Mouse (Mus musculus) kidney, embryonic 16.5 days (tissue): ENCODE results near the gene Calml4. TPM values are rescaled to one million over a fixed set of nuclear protein-coding genes. Genes with fewer than 3 reads are reported as not detected.

Source experiments
- ATAC-seq: fragments of 200-750 bp; cut with Nextera tagmentation; 2 replicates; pipeline ENCODE4 v1.8.0; 2017; ENCODE audit warnings: moderate TSS enrichment; ENCODE audit not compliant: low FRiP score, low TSS enrichment
- H3K27ac ChIP-seq: fragments of 300-500 bp; sonication (generic); 2 replicates; pipeline ENCODE4 v1.5.1; 2014; ENCODE audit warnings: low read length
- H3K27me3 ChIP-seq: fragments of 300-500 bp; sonication (generic); 2 replicates; pipeline ENCODE4 v1.6.1; 2014; ENCODE audit warnings: low read length, control low read depth, mixed read lengths; ENCODE audit not compliant: insufficient read depth
- H3K36me3 ChIP-seq: fragments of 300-500 bp; sonication (generic); 2 replicates; pipeline ENCODE4 v1.6.1; 2014; ENCODE audit warnings: low read length, control low read depth, mixed read lengths; ENCODE audit not compliant: insufficient read depth
- H3K4me1 ChIP-seq: fragments of 300-500 bp; sonication (generic); 2 replicates; pipeline ENCODE4 v1.6.1; 2014; ENCODE audit warnings: low read length, control low read depth, mixed read lengths; ENCODE audit not compliant: insufficient read depth
- H3K4me2 ChIP-seq: fragments of 300-500 bp; sonication (generic); replicated peaks from 2 replicates; pipeline ENCODE4 v1.6.1; 2014; ENCODE audit warnings: low read depth, low read length
- H3K4me3 ChIP-seq: fragments of 300-500 bp; sonication (generic); 2 replicates; pipeline ENCODE4 v1.5.1; 2014; ENCODE audit warnings: mild to moderate bottlenecking, low read length
- H3K9ac ChIP-seq: fragments of 300-500 bp; sonication (generic); replicated peaks from 2 replicates; pipeline ENCODE4 v1.6.1; 2014; ENCODE audit warnings: low read length
- H3K9me3 ChIP-seq: fragments of 300-500 bp; sonication (generic); 2 replicates; pipeline ENCODE4 v1.6.1; 2016; ENCODE audit warnings: low read length, control low read depth
- WGBS: fragments of 180-500 bp; shearing (Covaris S2); extraction: QIAGEN DNeasy Blood & Tissue Kit; methylation state at CpG from one replicate; pipeline ENCODE4 v1.1.7; 2014; 5-methylcytosine and 5-hydroxymethylcytosine counted together
- polyA plus RNA-seq: library from polyadenylated mRNA; unstranded; fragments of >200 nt; fragmentation: Nextera tagmentation; extraction: Ambion mirVana; gene quantifications from 2 replicates; pipeline ENCODE4 v1.2.1, GENCODE M21; 2015

Calml4 gene
- polyA plus RNA-seq, 1 experiment from 2014 or later, result 154 TPM

- Histone ChIP-seq H3K9ac (no peak overlapping the region), H3K36me3 (no peaks in the 10 kb centered on the region), H3K4me3 (no peak overlapping the region), H3K27me3 (no peaks in the 10 kb centered on the region), H3K27ac (no peak overlapping the region), H3K4me1 (peaks cover 13% of the 10 kb centered on the region), H3K9me3 (no peaks in the 10 kb centered on the region), H3K4me2 (no peak overlapping the region)
- WGBS, result 76% methylated on average over 6 of the region's 6 CpGs
- no peak for ATAC-seq
Measured at GRCm38 (mm10) chr9:62829877-62830276, 28.0 kb upstream of the Calml4 start.

GRCm38 (mm10) chr9:62834906-62835305 is 23.0 kb upstream of the Calml4 start:
- no peak overlapping the region for H3K27ac ChIP-seq
- ATAC-seq, result no peak
- no peaks in the 10 kb centered on the region for H3K36me3 ChIP-seq
- H3K4me3 ChIP-seq, result no peak overlapping the region
- no peaks in the 10 kb centered on the region for H3K9me3 ChIP-seq
- peaks cover 18% of the 10 kb centered on the region for H3K4me1 ChIP-seq
- no peak overlapping the region for H3K4me2 ChIP-seq
- no peaks in the 10 kb centered on the region for H3K27me3 ChIP-seq
- no peak overlapping the region for H3K9ac ChIP-seq
- 72% methylated on average over 5 of the region's 5 CpGs for WGBS

- ATAC-seq, result no peak
Measured at GRCm38 (mm10) chr9:62835705-62836446, 22.0 kb upstream of the Calml4 start.

GRCm38 (mm10) chr9:62837611-62838010 is 20.3 kb upstream of the Calml4 start:
- Histone ChIP-seq H3K36me3 (no peaks in the 10 kb centered on the region), H3K4me1 (peaks cover 19% of the 10 kb centered on the region), H3K9ac (peak overlapping the region; percentile 90; the same call in 1 of the 2 replicates), H3K9me3 (no peaks in the 10 kb centered on the region), H3K4me3 (no peak overlapping the region), H3K27me3 (no peaks in the 10 kb centered on the region), H3K4me2 (no peak overlapping the region), H3K27ac (peak overlapping the region; percentile 83)
- peak; percentile 18; the same call in 1 of the 2 replicates for ATAC-seq
- WGBS, result 25% methylated on average over 3 of the region's 3 CpGs

More at GRCm38 (mm10) chr9:62835705-62836446, 22.0 kb upstream of the Calml4 start:
- H3K36me3 ChIP-seq, result no peaks in the 10 kb centered on the region
- H3K27ac ChIP-seq, result no peak overlapping the region
- no peaks in the 10 kb centered on the region for H3K9me3 ChIP-seq
- peaks cover 19% of the 10 kb centered on the region for H3K4me1 ChIP-seq
- 47% methylated on average over 4 of the region's 4 CpGs for WGBS
- no peak overlapping the region for H3K4me2 ChIP-seq
- no peak overlapping the region for H3K9ac ChIP-seq
- H3K27me3 ChIP-seq, result no peaks in the 10 kb centered on the region
- H3K4me3 ChIP-seq, result no peak overlapping the region

- no peaks in the 10 kb centered on the region for H3K9me3 ChIP-seq
- H3K36me3 ChIP-seq, result no peaks in the 10 kb centered on the region
- H3K9ac ChIP-seq, result peak overlapping the region; percentile 90
- H3K4me1 ChIP-seq, result peaks cover 19% of the 10 kb centered on the region
- peak; percentile 33; the same call in 1 of the 2 replicates for ATAC-seq
- H3K27ac ChIP-seq, result peak overlapping the region; percentile 83
- 10% methylated on average over 8 of the region's 8 CpGs for WGBS
- peak overlapping the region; percentile 56 for H3K4me3 ChIP-seq
- H3K27me3 ChIP-seq, result no peaks in the 10 kb centered on the region
- H3K4me2 ChIP-seq, result peak overlapping the region; percentile 82
Measured at GRCm38 (mm10) chr9:62838146-62838505, 19.8 kb upstream of the Calml4 start.

- ATAC-seq, result peak; percentile 89
- no peaks in the 10 kb centered on the region for H3K9me3 ChIP-seq
- peak within 1 kb of the TSS; percentile 82 for H3K4me2 ChIP-seq
- WGBS, result under 1% methylated on average over 29 of the region's 48 CpGs
- H3K4me1 ChIP-seq, result peaks cover 19% of the 10 kb centered on the region
- H3K27me3 ChIP-seq, result no peaks in the 10 kb centered on the region
- peak within 1 kb of the TSS; percentile 56 for H3K4me3 ChIP-seq
- peak within 1 kb of the TSS; percentile 90 for H3K9ac ChIP-seq
- peak within 1 kb of the TSS; percentile 83 for H3K27ac ChIP-seq
- H3K36me3 ChIP-seq, result no peaks in the 10 kb centered on the region
Measured at GRCm38 (mm10) chr9:62838506-62839171, 19.2 kb upstream of the Calml4 start, which contains the start of gene Cln6. TSS of gene Cln6 (plus strand) at chr9:62838785.

- Histone ChIP-seq H3K4me2 (peak overlapping the region; percentile 82), H3K36me3 (no peaks in the 10 kb centered on the region), H3K4me1 (peaks cover 19% of the 10 kb centered on the region), H3K27me3 (no peaks in the 10 kb centered on the region), H3K9me3 (no peaks in the 10 kb centered on the region), H3K4me3 (peak overlapping the region; percentile 56), H3K27ac (peak overlapping the region; percentile 83), H3K9ac (peak overlapping the region; percentile 90)
- WGBS, result 10% methylated on average over 14 of the region's 14 CpGs
- peak; percentile 0 for ATAC-seq
Measured at GRCm38 (mm10) chr9:62839172-62839770, 18.6 kb upstream of the Calml4 start.

GRCm38 (mm10) chr9:62843356-62844024 is 14.4 kb upstream of the Calml4 start:
- no peak overlapping the region for H3K4me3 ChIP-seq
- H3K27me3 ChIP-seq, result no peaks in the 10 kb centered on the region
- H3K27ac ChIP-seq, result no peak overlapping the region
- H3K4me1 ChIP-seq, result peaks cover 10% of the 10 kb centered on the region
- H3K9me3 ChIP-seq, result no peaks in the 10 kb centered on the region
- WGBS, result 88% methylated on average over 10 of the region's 10 CpGs
- H3K4me2 ChIP-seq, result no peak overlapping the region
- H3K9ac ChIP-seq, result no peak overlapping the region
- 0 out of 2 replicates have a peak, but pooled peaks cover 6% of the 10 kb centered on the region for H3K36me3 ChIP-seq
- ATAC-seq, result no peak

- no peak overlapping the region for H3K4me2 ChIP-seq
- WGBS, result 93% methylated on average over 5 of the region's 5 CpGs
- no peak overlapping the region for H3K4me3 ChIP-seq
- H3K36me3 ChIP-seq, result peaks cover 6% of the 10 kb centered on the region; the same call in 1 of the 2 replicates
- no peak overlapping the region for H3K9ac ChIP-seq
- peaks cover 5% of the 10 kb centered on the region for H3K4me1 ChIP-seq
- H3K27me3 ChIP-seq, result no peaks in the 10 kb centered on the region
- no peaks in the 10 kb centered on the region for H3K9me3 ChIP-seq
- H3K27ac ChIP-seq, result no peak overlapping the region
- ATAC-seq, result no peak
Measured at GRCm38 (mm10) chr9:62844461-62844860, 13.4 kb upstream of the Calml4 start.
